Mouse (Mus musculus) testis, adult 10 weeks (tissue): ENCODE results near the gene Krt222. TPM values are rescaled to one million over a fixed set of nuclear protein-coding genes. Genes with fewer than 3 reads are reported as not detected.

Experiments used
- polyA plus RNA-seq: library from polyadenylated mRNA; stranded (reverse); fragments of 350-450 nt; fragmentation: Illumina TruSeq; extraction: RNeasy Lipid Tissue Mini Kit (QIAGEN cat#74804); gene quantifications from one replicate; pipeline ENCODE4 v1.2.3, GENCODE M21; 2014; ENCODE audit warnings: low read depth, low replicate concordance

Krt222 gene
- 0.32 TPM for polyA plus RNA-seq

GRCm38 (mm10) chr11:99243820-99244374 is at the start of gene Krt222:
TSS of gene Krt222 (minus strand) at chr11:99244085.

GRCm38 (mm10) chr11:99284833-99285312 is 41.0 kb upstream of the Krt222 start, which contains the start of gene Krt24:
TSS of gene Krt24 (minus strand) at chr11:99285262.

GRCm38 (mm10) chr11:99230261-99231048 is 13.4 kb downstream of the Krt222 start, which contains the start of gene Smarce1:
TSS of gene Smarce1 (minus strand) at chr11:99231017.

Other genes starting within 250 kb of the Krt222 start
- 171 TPM for gene Top2a, start 219.9 kb downstream of the Krt222 start, polyA plus RNA-seq
- gene Igfbp4, start 202.8 kb downstream of the Krt222 start, polyA plus RNA-seq, result 3.0 TPM
- 0.04 TPM for gene Tns4, start 154.8 kb downstream of the Krt222 start, polyA plus RNA-seq
- 0.83 TPM for gene Ccr7, start 89.0 kb downstream of the Krt222 start, polyA plus RNA-seq
- 147 TPM for gene Smarce1, start 13.1 kb downstream of the Krt222 start, polyA plus RNA-seq
- gene Krt24, start 41.2 kb upstream of the Krt222 start, polyA plus RNA-seq, result not detected
- gene Krt25, start 78.9 kb upstream of the Krt222 start, polyA plus RNA-seq, result not detected
- gene Krt26, start 93.9 kb upstream of the Krt222 start, polyA plus RNA-seq, result 0.25 TPM
- not detected for gene Krt27, start 107.0 kb upstream of the Krt222 start, polyA plus RNA-seq
- gene Krt28, start 130.8 kb upstream of the Krt222 start, polyA plus RNA-seq, result not detected
- 9.5 TPM for gene Krt10, start 145.3 kb upstream of the Krt222 start, polyA plus RNA-seq
- not detected for gene Krt12, start 178.2 kb upstream of the Krt222 start, polyA plus RNA-seq
- 0.31 TPM for gene Krt20, start 194.1 kb upstream of the Krt222 start, polyA plus RNA-seq
- 0.35 TPM for gene Krt23, start 249.1 kb upstream of the Krt222 start, polyA plus RNA-seq